15 mouse cellular contexts compared by ENCODE assay signal in the genomic region with DNA sequence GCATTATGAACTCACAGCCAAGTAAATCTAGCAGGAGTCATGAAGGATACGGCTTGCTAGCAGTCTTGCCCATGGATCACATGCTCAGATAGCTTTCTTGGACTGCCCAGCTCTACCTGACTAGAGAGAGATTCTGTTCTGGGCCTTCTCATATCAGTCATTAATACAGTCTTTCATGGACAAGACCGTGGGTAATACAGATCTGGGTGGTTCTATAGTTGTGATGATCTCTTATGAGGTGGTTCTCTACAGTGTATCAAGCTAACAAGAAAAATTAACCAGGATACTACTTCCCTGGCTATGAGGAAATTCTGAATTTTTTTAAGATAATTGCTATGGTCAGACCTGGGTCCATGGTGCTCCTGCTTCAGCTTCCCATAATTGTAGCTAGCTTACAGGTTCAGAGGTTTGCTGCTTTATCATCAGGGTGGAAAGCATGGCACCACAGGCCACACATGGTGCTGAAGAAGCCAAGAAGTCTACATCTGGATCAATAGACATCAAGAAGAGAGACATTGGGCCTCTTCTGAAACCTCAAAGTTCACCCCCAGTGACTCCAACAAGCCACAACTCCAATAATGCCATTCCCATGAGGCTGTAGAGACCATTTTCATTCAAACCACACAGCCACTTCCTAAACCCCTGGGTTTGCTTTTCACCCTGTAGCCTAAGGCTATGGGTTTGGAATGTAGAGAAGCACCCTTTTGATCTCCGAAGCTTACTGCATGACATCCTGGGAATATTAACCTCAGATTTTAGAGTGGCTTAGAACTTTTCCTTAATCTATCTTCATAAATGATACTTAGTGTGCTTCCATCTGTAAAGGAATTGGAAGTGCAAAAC. TPM values are rescaled to one million over a fixed set of nuclear protein-coding genes. Genes with fewer than 3 reads are reported as not detected.
DNase-seq lines count a peak whose midpoint lies in the region; ATAC-seq and TF ChIP-seq lines count a peak whose summit lies in the region.
"Had no signal": no experiment of that assay in that cellular context is flagged by ENCODE, and none has a peak within 500 bp of the region (broad histone marks: within the 10 kb centered on the region; RNA-seq: fewer than 3 reads in every experiment).

No protein-coding gene starts in this region.

- no peaks in the 10 kb centered on the region for H3K27me3 ChIP-seq in intestine, embryonic 14.5 days (replicated peaks; ENCODE audit: control insufficient read depth, insufficient read depth, low read length)
- no peaks in the 10 kb centered on the region for H3K27me3 ChIP-seq in intestine, postnatal 0 days (replicated peaks; ENCODE audit: control insufficient read depth, insufficient read depth, low read length)
- H3K27me3 ChIP-seq in neural tube, embryonic 12.5 days (replicated peaks) = no peaks in the 10 kb centered on the region
- H3K27me3 ChIP-seq in neural tube, embryonic 15.5 days (replicated peaks) = no peaks in the 10 kb centered on the region
- H3K27me3 ChIP-seq in intestine, embryonic 16.5 days (replicated peaks; ENCODE audit: control insufficient read depth, insufficient read depth, low read length) = no peaks in the 10 kb centered on the region
- H3K27me3 ChIP-seq: limb, embryonic 15.5 days had no signal

- H3K4me3 ChIP-seq in intestine, embryonic 14.5 days (ENCODE audit: low read depth, low read length) = no peak overlapping the region
- H3K4me3 ChIP-seq in intestine, postnatal 0 days (ENCODE audit: low read depth, low read length) = no peak overlapping the region
- H3K4me3 ChIP-seq in neural tube, embryonic 12.5 days = no peak overlapping the region
- no peak overlapping the region for H3K4me3 ChIP-seq in neural tube, embryonic 15.5 days (replicated peaks)
- H3K4me3 ChIP-seq in intestine, embryonic 16.5 days (ENCODE audit: low read length) = no peak overlapping the region
- H3K4me3 ChIP-seq: gastrocnemius, adult 2 months; heart, adult 2 months; limb, embryonic 15.5 days had no signal

- ATAC-seq in intestine, embryonic 14.5 days (replicated peaks; ENCODE audit: low FRiP score, low TSS enrichment, low read depth) = peak; percentile 50; the same call in 1 of the 2 replicates
- ATAC-seq in intestine, postnatal 0 days = no peak
- ATAC-seq in neural tube, embryonic 12.5 days (ENCODE audit: low FRiP score, low read depth) = 0 out of 2 replicates have a peak, but pooled peaks have one; percentile 44
- no peak for ATAC-seq in neural tube, embryonic 15.5 days (ENCODE audit: low FRiP score)
- 0 out of 2 replicates have a peak, but pooled peaks have one; percentile 31 for ATAC-seq in intestine, embryonic 16.5 days

- intact Hi-C loops in left cerebral cortex, postnatal 10 days (cut with DNase I) = loop anchor here (5.0 kb wide), 1 partner anchor 472 kb away; no protein-coding TSS in a partner anchor

- no peak for TF ChIP-seq CTCF in intestine, postnatal 0 days (IDR thresholded peaks at IDR 0.05; ENCODE audit: low read depth)

- WGBS in intestine, embryonic 14.5 days = 94% methylated on average over 3 of the region's 3 CpGs
- 97% methylated on average over 3 of the region's 3 CpGs for WGBS in intestine, postnatal 0 days
- 93% methylated on average over 3 of the region's 3 CpGs for WGBS in neural tube, embryonic 12.5 days
- WGBS in neural tube, embryonic 15.5 days = 95% methylated on average over 3 of the region's 3 CpGs
- WGBS in intestine, embryonic 16.5 days = 90% methylated on average over 3 of the region's 3 CpGs

- DNase-seq in intestine, embryonic 14.5 days (ENCODE audit: low spot score) = no peak
- no peak for DNase-seq in adrenal gland, postnatal 25 days
- DNase-seq in left cerebral cortex, postnatal 10 days (ENCODE audit: extremely low spot score in 1 of 2, low spot score in 2 of 2) = no peak
- DNase-seq: adrenal gland, postnatal 10 days; cerebellum, postnatal 10 days; gastrocnemius, adult 2 months; heart, adult 2 months; heart, postnatal 10 days; kidney, adult 8-10 months; thymus, adult 2 months had no signal

- peaks cover 49% of the 10 kb centered on the region for H3K36me3 ChIP-seq in intestine, embryonic 14.5 days (ENCODE audit: control insufficient read depth, insufficient read depth, low read length)
- H3K36me3 ChIP-seq in intestine, postnatal 0 days (ENCODE audit: control insufficient read depth, insufficient read depth) = peaks cover 31% of the 10 kb centered on the region
- H3K36me3 ChIP-seq in neural tube, embryonic 12.5 days = peaks cover 32% of the 10 kb centered on the region
- H3K36me3 ChIP-seq in neural tube, embryonic 15.5 days = peaks cover 31% of the 10 kb centered on the region
- H3K36me3 ChIP-seq in intestine, embryonic 16.5 days (ENCODE audit: control insufficient read depth, insufficient read depth, low read length) = peaks cover 11% of the 10 kb centered on the region

- no peaks in the 10 kb centered on the region for H3K9me3 ChIP-seq in intestine, embryonic 14.5 days (ENCODE audit: control insufficient read depth, low read length)
- H3K9me3 ChIP-seq in intestine, postnatal 0 days (ENCODE audit: control insufficient read depth) = no peaks in the 10 kb centered on the region
- H3K9me3 ChIP-seq in neural tube, embryonic 12.5 days = no peaks in the 10 kb centered on the region
- no peaks in the 10 kb centered on the region for H3K9me3 ChIP-seq in neural tube, embryonic 15.5 days (replicated peaks)
- no peaks in the 10 kb centered on the region for H3K9me3 ChIP-seq in intestine, embryonic 16.5 days (ENCODE audit: control insufficient read depth, low read length)
- H3K9me3 ChIP-seq: limb, embryonic 15.5 days had no signal

- H3K27ac ChIP-seq in intestine, embryonic 14.5 days (ENCODE audit: low read depth) = no peak overlapping the region
- H3K27ac ChIP-seq in intestine, postnatal 0 days (ENCODE audit: low read depth, low read length) = no peak overlapping the region
- H3K27ac ChIP-seq in neural tube, embryonic 12.5 days = no peak overlapping the region
- H3K27ac ChIP-seq in neural tube, embryonic 15.5 days (replicated peaks) = no peak overlapping the region
- H3K27ac ChIP-seq in intestine, embryonic 16.5 days (ENCODE audit: low read length) = no peak overlapping the region
- H3K27ac ChIP-seq: gastrocnemius, adult 2 months; heart, adult 2 months; limb, embryonic 15.5 days had no signal

- H3K4me1 ChIP-seq in intestine, embryonic 14.5 days (replicated peaks; ENCODE audit: control insufficient read depth, insufficient read depth, low read length) = no peaks in the 10 kb centered on the region
- H3K4me1 ChIP-seq in intestine, postnatal 0 days (replicated peaks; ENCODE audit: control insufficient read depth, insufficient read depth, low read length) = no peaks in the 10 kb centered on the region
- no peaks in the 10 kb centered on the region for H3K4me1 ChIP-seq in neural tube, embryonic 12.5 days
- H3K4me1 ChIP-seq in neural tube, embryonic 15.5 days = no peaks in the 10 kb centered on the region
- H3K4me1 ChIP-seq in intestine, embryonic 16.5 days (ENCODE audit: control insufficient read depth, insufficient read depth, low read length) = no peaks in the 10 kb centered on the region
- H3K4me1 ChIP-seq: limb, embryonic 15.5 days had no signal

- H3K9ac ChIP-seq in intestine, embryonic 14.5 days (ENCODE audit: low read length) = no peak overlapping the region
- no peak overlapping the region for H3K9ac ChIP-seq in intestine, postnatal 0 days (ENCODE audit: low read depth, low read length)
- no peak overlapping the region for H3K9ac ChIP-seq in neural tube, embryonic 12.5 days
- no peak overlapping the region for H3K9ac ChIP-seq in neural tube, embryonic 15.5 days (replicated peaks)
- no peak overlapping the region for H3K9ac ChIP-seq in intestine, embryonic 16.5 days (ENCODE audit: low read depth, low read length)
- H3K9ac ChIP-seq: limb, embryonic 15.5 days had no signal

- no peak overlapping the region for H3K4me2 ChIP-seq in intestine, embryonic 14.5 days (ENCODE audit: low read length)
- no peak overlapping the region for H3K4me2 ChIP-seq in intestine, postnatal 0 days (replicated peaks; ENCODE audit: low read depth)
- no peak overlapping the region for H3K4me2 ChIP-seq in neural tube, embryonic 12.5 days (replicated peaks)
- no peak overlapping the region for H3K4me2 ChIP-seq in neural tube, embryonic 15.5 days
- H3K4me2 ChIP-seq in intestine, embryonic 16.5 days (ENCODE audit: low read depth, low read length) = no peak overlapping the region
- H3K4me2 ChIP-seq: limb, embryonic 15.5 days had no signal

RNA-seq across cellular contexts. Expression of a gene that starts 16.0 kb away (rescaled TPM):
- 97.8 and 105 TPM in 2 replicates for polyA plus RNA-seq in intestine, embryonic 14.5 days (2014; fragmentation: Nextera tagmentation; extraction: Ambion mirVana)
- polyA plus RNA-seq in intestine, postnatal 0 days (2015; fragmentation: Nextera tagmentation; extraction: Ambion mirVana) = 51.6 and 53.3 TPM in 2 replicates
- polyA plus RNA-seq in neural tube, embryonic 12.5 days (2016; fragmentation: Nextera tagmentation; extraction: Ambion mirVana) = 120 and 129 TPM in 2 replicates
- polyA plus RNA-seq in neural tube, embryonic 15.5 days (2015; fragmentation: Nextera tagmentation; extraction: Ambion mirVana) = 92.2 and 92.7 TPM in 2 replicates
- 67.5 and 77.2 TPM in 2 replicates for polyA plus RNA-seq in intestine, embryonic 16.5 days (2015; fragmentation: Nextera tagmentation; extraction: Ambion mirVana)
- 75.9 and 81.4 TPM in 2 replicates for total RNA-seq in adrenal gland, postnatal 25 days (2021)
- 100 to 1,000 TPM; 148 to 150 TPM for total RNA-seq in left cerebral cortex, postnatal 10 days (2021)

RNA-seq across cellular contexts. Expression of a gene that starts 16.7 kb away (rescaled TPM):
- polyA plus RNA-seq in intestine, embryonic 14.5 days (2014; fragmentation: Nextera tagmentation; extraction: Ambion mirVana) = 11.7 and 12.7 TPM in 2 replicates
- polyA plus RNA-seq in intestine, postnatal 0 days (2015; fragmentation: Nextera tagmentation; extraction: Ambion mirVana) = 8.6 and 8.7 TPM in 2 replicates
- 2.8 and 2.9 TPM in 2 replicates for polyA plus RNA-seq in neural tube, embryonic 12.5 days (2016; fragmentation: Nextera tagmentation; extraction: Ambion mirVana)
- polyA plus RNA-seq in neural tube, embryonic 15.5 days (2015; fragmentation: Nextera tagmentation; extraction: Ambion mirVana) = 7.8 and 11.1 TPM in 2 replicates
- polyA plus RNA-seq in intestine, embryonic 16.5 days (2015; fragmentation: Nextera tagmentation; extraction: Ambion mirVana) = 12.9 and 14.1 TPM in 2 replicates
- total RNA-seq in adrenal gland, postnatal 25 days (2021) = 11.0 and 12.5 TPM in 2 replicates
- total RNA-seq in left cerebral cortex, postnatal 10 days (2021) = 10 to 100 TPM; 13.2 to 16.8 TPM

Comparison
In these comparisons a context has a peak if more than half of its experiments do, and no peak if none do; other contexts are left out.
1. ATAC-seq: peak in intestine, embryonic 14.5 days (single experiment), neural tube, embryonic 12.5 days (single experiment) and intestine, embryonic 16.5 days (single experiment); none in intestine, postnatal 0 days (single experiment) and neural tube, embryonic 15.5 days (single experiment).